Mouse (Mus musculus): Measurements from ENCODE around the gene Lrrc55. TPM values are rescaled to one million over a fixed set of nuclear protein-coding genes. Genes with fewer than 3 reads are reported as not detected.

The Lrrc55 gene
- total and polyA plus RNA-seq, 2 experiments from 2014 or later, result 9.7 to 27.3 TPM

DNA sequence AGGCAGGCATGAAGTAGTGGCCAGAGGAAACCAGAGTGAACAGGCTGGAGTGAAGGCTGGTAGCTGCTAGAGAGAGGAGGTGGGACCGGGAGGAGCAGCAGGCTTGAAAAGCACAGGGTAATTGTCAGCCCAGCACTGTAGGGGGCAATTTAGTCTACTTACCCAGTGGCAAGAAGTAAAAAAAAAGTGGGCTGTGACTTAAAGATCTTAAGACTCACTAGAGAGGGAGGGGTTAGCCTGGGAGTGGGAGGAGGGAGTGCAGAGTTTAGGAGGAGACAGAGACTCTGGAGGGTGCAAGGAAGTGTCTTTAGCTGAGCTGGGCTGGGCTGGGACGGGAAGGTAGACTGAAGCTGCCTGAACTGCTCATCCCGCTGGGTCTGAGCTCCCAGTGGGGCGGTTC lies 60.9 kb downstream of the Lrrc55 start, which contains the start of gene Aplnr:
Gene Aplnr (plus strand): TSS at position 137 of the 400 bp plus-strand sequence.
- 19% methylated on average over 4 of the region's 4 CpGs for WGBS
- H3K9ac ChIP-seq (replicated peaks; ENCODE audit: low read length), result no peak within 1 kb of the TSS

DNA sequence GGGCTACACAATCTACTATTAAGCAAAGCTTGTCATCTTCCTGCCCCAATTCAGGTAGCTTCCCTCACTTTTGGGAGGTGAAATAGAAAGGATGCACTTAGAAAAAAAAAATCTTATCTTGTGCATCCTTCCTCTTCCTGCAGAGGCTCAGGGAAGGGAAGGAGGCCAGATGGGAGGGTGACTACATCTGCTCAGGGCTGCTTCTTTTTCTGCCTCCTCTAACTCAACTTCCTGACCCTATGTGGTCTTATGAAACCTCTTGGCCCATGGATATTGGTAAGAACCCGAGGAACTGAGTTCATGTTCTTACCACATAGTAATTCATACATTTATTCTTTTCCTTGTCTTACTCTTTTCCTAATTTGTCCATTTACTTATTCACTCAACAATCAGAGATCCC lies 61.9 kb downstream of the Lrrc55 start:
- H3K36me3 ChIP-seq (ENCODE audit: insufficient read depth, low read length), result no peaks in the 10 kb centered on the region
- 73% methylated on average over 1 of the region's 1 CpGs for WGBS
- no peak overlapping the region for H3K9ac ChIP-seq (replicated peaks; ENCODE audit: low read length)
- H3K9me3 ChIP-seq (ENCODE audit: low read length), result no peaks in the 10 kb centered on the region
- no peak overlapping the region for H3K27ac ChIP-seq
- H3K4me1 ChIP-seq (ENCODE audit: insufficient read depth, low read length), result no peaks in the 10 kb centered on the region
- H3K4me2 ChIP-seq (ENCODE audit: low read depth, low read length), result no peak overlapping the region
- H3K27me3 ChIP-seq (ENCODE audit: insufficient read depth, low read length), result no peaks in the 10 kb centered on the region
- no peak overlapping the region for H3K4me3 ChIP-seq (ENCODE audit: low read length)
- ATAC-seq (no peak), DNase-seq (ENCODE audit: low spot score) (no peak)
- TF ChIP-seq CTCF (IDR thresholded peaks at IDR 0.05; ENCODE audit: low read depth), result no peak

More for the DNA sequence above, 60.9 kb downstream of the Lrrc55 start, which contains the start of gene Aplnr:
- TF ChIP-seq CTCF (IDR thresholded peaks at IDR 0.05; ENCODE audit: low read depth), result no peak
- Histone ChIP-seq H3K4me1 (ENCODE audit: insufficient read depth, low read length) (no peaks in the 10 kb centered on the region), H3K27me3 (ENCODE audit: insufficient read depth, low read length) (no peaks in the 10 kb centered on the region), H3K36me3 (ENCODE audit: insufficient read depth, low read length) (no peaks in the 10 kb centered on the region), H3K27ac (no peak within 1 kb of the TSS), H3K4me2 (ENCODE audit: low read depth, low read length) (no peak within 1 kb of the TSS), H3K9me3 (ENCODE audit: low read length) (no peaks in the 10 kb centered on the region), H3K4me3 (ENCODE audit: low read length) (0 out of 2 replicates have a peak within 1 kb of the TSS, but pooled peaks have one; percentile 8)
- DNase-seq (ENCODE audit: low spot score), result no peak
- peak; percentile 53; the same call in 1 of the 2 replicates for ATAC-seq

DNA sequence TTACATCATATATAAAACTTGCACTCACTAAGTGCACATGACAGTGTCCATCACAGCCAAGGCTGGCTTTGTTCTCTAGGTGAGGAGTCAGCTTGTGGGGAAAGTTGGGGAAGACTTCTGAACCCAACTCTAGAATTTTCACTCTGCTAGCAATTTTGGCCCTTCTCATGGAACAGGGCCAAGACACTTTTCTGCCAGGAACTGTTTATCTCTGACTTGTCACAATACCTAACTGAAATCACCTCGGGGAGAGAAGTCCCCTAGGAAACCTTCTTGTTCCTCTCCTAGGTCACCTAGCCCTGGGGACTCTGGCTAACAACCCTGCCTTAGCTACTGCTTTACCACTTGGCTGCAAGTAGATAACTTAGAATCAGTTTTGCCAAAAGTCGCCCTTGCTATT lies 64.8 kb downstream of the Lrrc55 start:
- no peak for TF ChIP-seq CTCF (IDR thresholded peaks at IDR 0.05; ENCODE audit: low read depth)
- no peaks in the 10 kb centered on the region for H3K27me3 ChIP-seq (ENCODE audit: insufficient read depth, low read length)
- 65% methylated on average over 2 of the region's 2 CpGs for WGBS
- no peaks in the 10 kb centered on the region for H3K4me1 ChIP-seq (ENCODE audit: insufficient read depth, low read length)
- ATAC-seq, result no peak
- no peak overlapping the region for H3K9ac ChIP-seq (replicated peaks; ENCODE audit: low read length)
- H3K4me3 ChIP-seq (ENCODE audit: low read length), result no peak overlapping the region
- no peaks in the 10 kb centered on the region for H3K36me3 ChIP-seq (ENCODE audit: insufficient read depth, low read length)
- no peak overlapping the region for H3K27ac ChIP-seq
- no peak for DNase-seq (ENCODE audit: low spot score)
- no peaks in the 10 kb centered on the region for H3K9me3 ChIP-seq (ENCODE audit: low read length)
- H3K4me2 ChIP-seq (ENCODE audit: low read depth, low read length), result no peak overlapping the region

DNA sequence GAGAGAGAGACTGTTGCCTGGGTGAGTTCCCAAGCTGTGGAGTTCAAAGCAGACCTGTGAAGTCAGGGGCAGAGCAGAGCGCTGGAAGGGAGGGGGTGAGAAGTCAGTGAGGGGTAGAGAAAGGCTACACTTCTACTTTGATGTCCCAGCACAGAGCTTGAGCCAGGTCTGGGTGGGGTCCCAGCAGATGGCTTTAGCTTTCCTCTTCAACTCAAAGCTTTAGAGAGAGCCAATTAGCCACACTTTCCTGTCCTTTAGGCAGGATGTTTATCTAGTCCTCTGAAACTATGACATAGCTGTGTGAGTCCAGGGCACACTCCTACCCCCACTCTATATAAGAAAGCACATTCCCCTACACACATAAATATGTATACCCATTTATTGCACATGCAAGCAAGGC lies 65.3 kb downstream of the Lrrc55 start:
- no peak for ATAC-seq
- Histone ChIP-seq H3K4me2 (ENCODE audit: low read depth, low read length) (no peak overlapping the region), H3K9me3 (ENCODE audit: low read length) (no peaks in the 10 kb centered on the region), H3K4me1 (ENCODE audit: insufficient read depth, low read length) (no peaks in the 10 kb centered on the region), H3K27me3 (ENCODE audit: insufficient read depth, low read length) (no peaks in the 10 kb centered on the region), H3K4me3 (ENCODE audit: low read length) (no peak overlapping the region), H3K36me3 (ENCODE audit: insufficient read depth, low read length) (no peaks in the 10 kb centered on the region), H3K9ac (replicated peaks; ENCODE audit: low read length) (no peak overlapping the region), H3K27ac (no peak overlapping the region)
- 15% methylated on average over 1 of the region's 1 CpGs for WGBS
- DNase-seq (ENCODE audit: low spot score), result no peak
- TF ChIP-seq CTCF (IDR thresholded peaks at IDR 0.05; ENCODE audit: low read depth), result no peak

DNA sequence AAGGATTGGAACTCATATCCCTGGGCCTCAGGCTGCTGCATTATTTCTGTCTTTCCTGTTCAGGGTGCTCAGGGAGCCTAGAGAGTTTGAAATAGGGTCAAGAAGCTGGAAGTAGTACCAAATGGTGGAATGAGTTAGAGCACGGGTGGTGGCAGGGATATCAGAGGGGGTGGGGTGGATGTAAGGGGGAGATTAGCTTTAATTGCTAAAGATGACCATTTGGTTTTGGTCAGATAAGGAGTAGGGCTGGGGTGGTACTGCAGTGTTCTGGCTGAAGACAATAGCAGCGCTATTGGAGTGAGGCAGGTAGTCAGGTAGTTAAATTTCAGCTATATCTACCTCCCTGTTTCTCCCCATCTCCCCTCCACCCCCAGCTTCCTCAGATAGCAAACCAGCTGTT lies 65.8 kb downstream of the Lrrc55 start:
- 44% methylated on average over 2 of the region's 2 CpGs for WGBS
- Histone ChIP-seq H3K4me3 (ENCODE audit: low read length) (no peak overlapping the region), H3K4me1 (ENCODE audit: insufficient read depth, low read length) (no peaks in the 10 kb centered on the region), H3K36me3 (ENCODE audit: insufficient read depth, low read length) (no peaks in the 10 kb centered on the region), H3K9me3 (ENCODE audit: low read length) (no peaks in the 10 kb centered on the region), H3K4me2 (ENCODE audit: low read depth, low read length) (no peak overlapping the region), H3K27me3 (ENCODE audit: insufficient read depth, low read length) (no peaks in the 10 kb centered on the region), H3K9ac (replicated peaks; ENCODE audit: low read length) (no peak overlapping the region), H3K27ac (no peak overlapping the region)
- DNase-seq (ENCODE audit: low spot score), result no peak
- TF ChIP-seq CTCF (IDR thresholded peaks at IDR 0.05; ENCODE audit: low read depth), result no peak
- ATAC-seq, result no peak

- Histone ChIP-seq H3K9ac (replicated peaks; ENCODE audit: low read length) (no peak overlapping the region), H3K27me3 (ENCODE audit: insufficient read depth, low read length) (no peaks in the 10 kb centered on the region), H3K4me3 (ENCODE audit: low read length) (no peak overlapping the region), H3K4me2 (ENCODE audit: low read depth, low read length) (no peak overlapping the region), H3K27ac (no peak overlapping the region), H3K9me3 (ENCODE audit: low read length) (no peaks in the 10 kb centered on the region), H3K36me3 (ENCODE audit: insufficient read depth, low read length) (no peaks in the 10 kb centered on the region), H3K4me1 (ENCODE audit: insufficient read depth, low read length) (no peaks in the 10 kb centered on the region)
- ATAC-seq (0 out of 2 replicates have a peak, but pooled peaks have one; percentile 22), DNase-seq (ENCODE audit: low spot score) (no peak)
- no peak for TF ChIP-seq CTCF (IDR thresholded peaks at IDR 0.05; ENCODE audit: low read depth)
- 46% methylated on average over 6 of the region's 6 CpGs for WGBS
Observed at GRCm38 (mm10) chr2:85129496-85129971, 67.5 kb downstream of the Lrrc55 start.

DNA sequence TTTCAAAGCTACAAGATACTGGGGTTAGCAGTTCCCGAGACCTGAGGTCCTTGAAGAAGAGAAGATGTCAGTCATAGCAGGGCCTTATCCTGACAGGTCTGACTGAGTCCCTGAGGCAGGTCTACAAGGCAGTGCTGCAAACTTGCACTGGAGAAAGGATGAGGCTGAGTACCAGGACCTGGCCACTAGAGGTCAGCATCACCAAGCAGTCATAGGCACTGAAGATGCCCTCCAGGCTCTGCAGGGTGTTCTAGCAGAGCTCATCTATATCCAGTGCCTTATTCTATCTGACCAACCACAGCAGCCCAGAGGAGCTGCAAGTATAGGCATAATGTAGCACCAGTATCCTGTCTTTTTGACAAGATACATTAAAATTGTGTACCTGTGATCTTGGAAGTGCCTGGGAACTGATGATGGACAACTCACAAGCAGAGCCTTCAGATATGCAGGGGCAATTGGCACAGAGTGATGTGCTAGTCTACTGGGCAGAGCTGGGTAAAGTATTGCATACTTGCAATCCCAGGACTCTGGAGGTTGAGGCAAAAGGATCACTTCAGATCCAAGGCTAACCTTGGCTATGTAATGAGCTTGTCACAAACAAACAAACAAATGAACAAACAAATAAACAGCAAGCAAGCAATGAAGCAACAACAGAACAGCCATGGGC lies 73.0 kb downstream of the Lrrc55 start:
- H3K27me3 ChIP-seq (ENCODE audit: insufficient read depth, low read length), result no peaks in the 10 kb centered on the region
- no peak overlapping the region for H3K9ac ChIP-seq (replicated peaks; ENCODE audit: low read length)
- WGBS, result 46% methylated on average over 1 of the region's 1 CpGs
- ATAC-seq (peak; percentile 95), DNase-seq (ENCODE audit: low spot score) (peak; percentile 91)
- no peak overlapping the region for H3K27ac ChIP-seq
- no peaks in the 10 kb centered on the region for H3K4me1 ChIP-seq (ENCODE audit: insufficient read depth, low read length)
- TF ChIP-seq CTCF (IDR thresholded peaks at IDR 0.05; ENCODE audit: low read depth), result peak; percentile 96
- H3K9me3 ChIP-seq (ENCODE audit: low read length), result no peaks in the 10 kb centered on the region
- no peaks in the 10 kb centered on the region for H3K36me3 ChIP-seq (ENCODE audit: insufficient read depth, low read length)
- H3K4me2 ChIP-seq (ENCODE audit: low read depth, low read length), result no peak overlapping the region
- no peak overlapping the region for H3K4me3 ChIP-seq (ENCODE audit: low read length)

All from hindbrain, postnatal 0 days (tissue).